Comparison of ENCODE assay signal across 8 mouse cellular contexts in genomic region chr13:96010861-96011511, GRCm38 (mm10).
DNase-seq lines count a peak whose midpoint lies in the region; ATAC-seq and TF ChIP-seq lines count a peak whose summit lies in the region.

No protein-coding gene starts in this region.

- ATAC-seq in heart, embryonic 16.5 days (replicated peaks; ENCODE audit: extremely low read depth, insufficient read depth, low FRiP score) = peak; percentile 28
- ATAC-seq in Patski = peak; percentile 21
- peak; percentile 77 for ATAC-seq in midbrain, embryonic 13.5 days

- no peaks in the 10 kb centered on the region for H3K27me3 ChIP-seq in heart, embryonic 16.5 days (ENCODE audit: control insufficient read depth, insufficient read depth, low read length)
- H3K27me3 ChIP-seq in Patski = no peaks in the 10 kb centered on the region
- no peaks in the 10 kb centered on the region for H3K27me3 ChIP-seq in midbrain, embryonic 13.5 days

- no peaks in the 10 kb centered on the region for H3K36me3 ChIP-seq in heart, embryonic 16.5 days (ENCODE audit: control insufficient read depth, insufficient read depth)
- H3K36me3 ChIP-seq in midbrain, embryonic 13.5 days = no peaks in the 10 kb centered on the region

- WGBS in heart, embryonic 16.5 days = 33% methylated on average over 11 of the region's 11 CpGs
- 53% methylated on average over 11 of the region's 11 CpGs for WGBS in midbrain, embryonic 13.5 days

- in situ Hi-C loops in Patski (cut with MboI; ENCODE audit: low pct_unique_long_range_greater_than_20kb) = no loop called here

- CTCF ChIA-PET in Patski (lab: Charles Lee) = no interaction called here

- POLR2A ChIA-PET in Patski (lab: Charles Lee) = no interaction called here

- H3K9ac ChIP-seq in heart, embryonic 16.5 days (ENCODE audit: low read length) = no peak overlapping the region
- H3K9ac ChIP-seq in midbrain, embryonic 13.5 days (replicated peaks) = no peak overlapping the region

- DNase-seq in heart, postnatal 14 days = no peak
- no peak for DNase-seq in Patski (ENCODE audit: low read depth, low spot score)
- DNase-seq in frontal cortex, postnatal 36 days (ENCODE audit: low spot score in 2 of 2) = peak; percentile 40 to 53
- DNase-seq in testis, postnatal 10 days (ENCODE audit: low spot score) = no peak
- no peak for DNase-seq in gastrocnemius, adult 8-10 months (ENCODE audit: low spot score in 2 of 2)
- DNase-seq in gastrocnemius, postnatal 25 days = no peak

- H3K9me3 ChIP-seq in heart, embryonic 16.5 days (replicated peaks; ENCODE audit: control insufficient read depth, low read length) = no peaks in the 10 kb centered on the region
- no peaks in the 10 kb centered on the region for H3K9me3 ChIP-seq in midbrain, embryonic 13.5 days

- intact Hi-C loops in heart, postnatal 14 days (cut with DNase I) = no loop called here

- H3K27ac ChIP-seq in heart, embryonic 16.5 days (ENCODE audit: low read length) = no peak overlapping the region
- H3K27ac ChIP-seq in midbrain, embryonic 13.5 days = no peak overlapping the region

- no peak for TF ChIP-seq CTCF in Patski (IDR thresholded peaks at IDR 0.05)

- no peak overlapping the region for H3K4me3 ChIP-seq in heart, embryonic 16.5 days (ENCODE audit: low read length)
- H3K4me3 ChIP-seq in midbrain, embryonic 13.5 days (replicated peaks) = no peak overlapping the region

- no peaks in the 10 kb centered on the region for H3K4me1 ChIP-seq in heart, embryonic 16.5 days (ENCODE audit: control insufficient read depth, insufficient read depth, low read length)
- peaks cover 5% of the 10 kb centered on the region; the same call in 1 of the 2 replicates for H3K4me1 ChIP-seq in midbrain, embryonic 13.5 days (replicated peaks)

- H3K4me2 ChIP-seq in heart, embryonic 16.5 days (ENCODE audit: low read depth, low read length) = no peak overlapping the region
- H3K4me2 ChIP-seq in midbrain, embryonic 13.5 days (replicated peaks) = no peak overlapping the region

Comparison
In these comparisons a context has a peak if more than half of its experiments do, and no peak if none do; other contexts are left out.
1. ATAC-seq: peak in every context shown above with its lines; median percentile 77 in midbrain, embryonic 13.5 days; 28 in heart, embryonic 16.5 days; 21 in Patski.
2. DNase-seq: peak in frontal cortex, postnatal 36 days (2 of 2); none in heart, postnatal 14 days (0 of 2), Patski (single experiment), testis, postnatal 10 days (single experiment), gastrocnemius, adult 8-10 months (0 of 2) and gastrocnemius, postnatal 25 days (single experiment).